Mouse (Mus musculus) embryonic facial prominence, embryonic 14.5 days (tissue): ENCODE results near the gene Nr5a2. TPM values are rescaled to one million over a fixed set of nuclear protein-coding genes. Genes with fewer than 3 reads are reported as not detected.

Experiments used
- ATAC-seq: fragments of 200-750 bp; cut with Nextera tagmentation; 2 replicates; pipeline ENCODE4 v1.8.0; 2017; ENCODE audit warnings: low read depth, moderate number of reproducible peaks, moderate TSS enrichment
- DNase-seq: peaks from one replicate; pipeline ENCODE4 v3.0.0-alpha.2; 2015; ENCODE audit warnings: low spot score
- H3K27ac ChIP-seq: fragments of 300-500 bp; sonication (generic); replicated peaks from 2 replicates; pipeline ENCODE4 v1.5.1; 2014; ENCODE audit warnings: low read depth, mild to moderate bottlenecking, low read length, moderate library complexity
- H3K27me3 ChIP-seq: fragments of 300-500 bp; sonication (generic); replicated peaks from 2 replicates; pipeline ENCODE4 v1.6.1; 2014; ENCODE audit warnings: low read length; ENCODE audit not compliant: control insufficient read depth, insufficient read depth
- H3K36me3 ChIP-seq: fragments of 300-500 bp; sonication (generic); 2 replicates; pipeline ENCODE4 v1.6.1; 2014; ENCODE audit warnings: low read length, mixed read lengths; ENCODE audit not compliant: control insufficient read depth, insufficient read depth
- H3K4me1 ChIP-seq: fragments of 300-500 bp; sonication (generic); 2 replicates; pipeline ENCODE4 v1.6.1; 2014; ENCODE audit warnings: antibody characterized with exemption, low read length; ENCODE audit not compliant: control insufficient read depth, insufficient read depth
- H3K4me2 ChIP-seq: fragments of 300-500 bp; sonication (generic); 2 replicates; pipeline ENCODE4 v1.6.1; 2014; ENCODE audit warnings: low read depth, mild to moderate bottlenecking, low read length, moderate library complexity, mixed read lengths
- H3K4me3 ChIP-seq: fragments of 300-500 bp; sonication (generic); 2 replicates; pipeline ENCODE4 v1.5.1; 2014; ENCODE audit warnings: low read depth, mild to moderate bottlenecking, low read length
- H3K9ac ChIP-seq: fragments of 300-500 bp; sonication (generic); 2 replicates; pipeline ENCODE4 v1.6.1; 2014; ENCODE audit warnings: low read depth, mild to moderate bottlenecking, low read length, moderate library complexity, mixed read lengths
- H3K9me3 ChIP-seq: fragments of 300-500 bp; sonication (generic); 2 replicates; pipeline ENCODE4 v1.6.1; 2016; ENCODE audit warnings: low read length; ENCODE audit not compliant: control insufficient read depth
- WGBS: fragments of 180-500 bp; shearing (Covaris S2); extraction: QIAGEN DNeasy Blood & Tissue Kit; methylation state at CpG from one replicate; pipeline ENCODE4 v1.1.7; 2014; 5-methylcytosine and 5-hydroxymethylcytosine counted together
- polyA plus RNA-seq: library from polyadenylated mRNA; unstranded; fragments of >200 nt; fragmentation: Nextera tagmentation; extraction: Ambion mirVana; gene quantifications from 2 replicates; pipeline ENCODE4 v1.2.1, GENCODE M21; 2014

The Nr5a2 gene
- polyA plus RNA-seq, 1 experiment from 2014 or later, result 1.3 TPM

DNA sequence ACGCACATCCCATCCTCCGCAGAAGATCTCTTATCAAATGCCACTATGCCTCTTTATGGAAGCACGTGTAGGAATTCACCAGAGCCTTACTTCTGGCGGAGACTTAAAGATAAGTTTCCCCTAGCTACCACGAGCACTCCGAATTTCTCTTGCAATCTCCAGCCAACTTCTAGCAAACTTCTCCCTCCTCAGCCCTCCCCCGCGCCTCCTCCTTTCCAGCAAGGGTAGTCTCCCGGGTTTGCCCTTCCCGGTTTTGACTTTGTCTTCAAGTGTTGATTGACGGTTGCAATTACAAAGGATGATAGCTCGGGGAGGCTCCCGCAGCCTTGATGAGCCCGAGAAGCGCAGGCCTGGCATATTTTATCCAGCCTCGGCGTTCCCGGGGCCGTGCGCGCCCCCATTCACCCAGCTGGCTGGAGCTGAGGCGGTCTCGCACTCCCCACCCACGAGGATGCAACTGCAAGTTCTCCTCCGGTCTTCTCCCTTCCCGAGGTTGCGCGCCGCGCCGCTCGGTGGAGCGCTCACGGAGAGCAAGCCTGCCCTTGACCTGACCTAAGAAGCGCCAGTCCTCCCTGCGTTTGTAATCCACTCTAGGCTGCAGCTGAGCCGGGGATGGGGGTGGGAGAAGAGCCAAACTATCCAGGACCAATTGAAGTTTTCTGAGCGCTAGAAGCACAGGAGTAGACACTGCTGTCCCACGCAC, 7.5 kb downstream of the Nr5a2 start:
- ATAC-seq, result no peak
- H3K9ac ChIP-seq, result no peak overlapping the region

DNA sequence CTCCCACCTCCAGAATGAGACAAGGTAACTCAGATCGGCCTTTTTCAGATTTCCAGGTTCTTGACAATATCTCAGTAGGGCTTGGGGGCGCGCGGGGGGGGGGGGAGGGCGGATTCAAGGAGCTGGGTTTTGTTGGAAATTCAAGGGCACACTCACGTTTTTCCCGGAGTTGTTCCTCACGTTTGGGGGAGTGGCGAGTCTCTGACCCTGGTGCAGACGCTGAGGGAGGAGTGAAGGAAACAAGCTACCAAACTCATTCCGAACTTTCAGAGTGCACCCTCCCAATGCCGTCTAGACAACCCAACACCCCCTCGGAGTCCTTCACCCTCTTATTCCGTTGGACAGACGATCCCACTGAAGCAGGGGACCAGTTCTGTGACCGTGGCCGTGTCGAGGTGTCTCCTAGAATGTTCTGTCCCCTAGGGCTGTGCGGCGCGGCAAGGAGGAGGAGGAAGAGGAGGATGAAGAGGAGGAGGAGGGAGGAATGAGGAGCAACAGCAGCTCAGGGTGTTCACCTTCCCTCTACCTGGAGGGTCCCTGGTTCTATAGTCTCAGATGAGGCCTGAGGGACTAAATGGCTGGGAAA, 8.2 kb downstream of the Nr5a2 start:
- peak overlapping the region; percentile 66 for H3K4me2 ChIP-seq
- H3K9ac ChIP-seq, result no peak overlapping the region
- peaks cover 24% of the 10 kb centered on the region for H3K4me1 ChIP-seq
- H3K27me3 ChIP-seq, result peaks cover 95% of the 10 kb centered on the region
- WGBS, result 2% methylated on average over 19 of the region's 21 CpGs
- no peak for DNase-seq
- H3K9me3 ChIP-seq, result no peaks in the 10 kb centered on the region
- no peaks in the 10 kb centered on the region for H3K36me3 ChIP-seq
- peak overlapping the region; percentile 39 for H3K4me3 ChIP-seq
- no peak for ATAC-seq
- H3K27ac ChIP-seq, result no peak overlapping the region

More for the DNA sequence above, 7.5 kb downstream of the Nr5a2 start:
- Histone ChIP-seq H3K4me1 (peaks cover 24% of the 10 kb centered on the region), H3K9me3 (no peaks in the 10 kb centered on the region), H3K36me3 (no peaks in the 10 kb centered on the region), H3K27ac (no peak overlapping the region), H3K4me2 (peak overlapping the region; percentile 66), H3K4me3 (peak overlapping the region; percentile 39), H3K27me3 (peaks cover 91% of the 10 kb centered on the region)
- WGBS, result 1% methylated on average over 37 of the region's 39 CpGs
- DNase-seq, result peak; percentile 16

DNA sequence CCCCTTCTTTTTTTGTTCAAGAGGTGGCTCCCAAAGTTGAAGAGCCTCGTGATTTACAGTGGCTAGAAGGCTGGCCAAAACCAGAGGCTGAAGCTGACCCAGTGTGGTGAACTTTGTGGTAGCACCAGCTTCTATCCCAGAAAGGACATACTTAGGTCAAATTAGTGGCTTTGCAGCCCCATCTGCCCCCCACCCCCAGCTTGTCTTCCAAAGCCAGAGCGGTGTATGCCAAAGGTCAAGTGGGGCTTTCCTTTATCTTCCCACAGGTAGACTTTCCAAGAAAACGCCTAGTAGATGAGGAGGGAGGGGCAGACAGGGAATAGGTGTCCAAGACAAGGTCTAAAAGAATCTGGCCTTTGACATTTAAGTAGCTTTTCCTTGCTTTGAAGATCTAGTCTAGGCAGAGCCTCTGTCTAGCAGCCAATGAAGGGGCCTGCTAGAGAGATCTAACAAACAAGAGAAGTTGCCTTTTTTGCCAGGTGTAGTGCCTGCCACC, 9.0 kb downstream of the Nr5a2 start:
- no peak overlapping the region for H3K9ac ChIP-seq
- H3K9me3 ChIP-seq, result no peaks in the 10 kb centered on the region
- H3K27me3 ChIP-seq, result peaks cover 99% of the 10 kb centered on the region
- peaks cover 24% of the 10 kb centered on the region for H3K4me1 ChIP-seq
- ATAC-seq (no peak), DNase-seq (no peak)
- H3K4me3 ChIP-seq, result no peak overlapping the region
- no peak overlapping the region for H3K4me2 ChIP-seq
- no peak overlapping the region for H3K27ac ChIP-seq
- no peaks in the 10 kb centered on the region for H3K36me3 ChIP-seq
- WGBS, result 26% methylated on average over 3 of the region's 3 CpGs

DNA sequence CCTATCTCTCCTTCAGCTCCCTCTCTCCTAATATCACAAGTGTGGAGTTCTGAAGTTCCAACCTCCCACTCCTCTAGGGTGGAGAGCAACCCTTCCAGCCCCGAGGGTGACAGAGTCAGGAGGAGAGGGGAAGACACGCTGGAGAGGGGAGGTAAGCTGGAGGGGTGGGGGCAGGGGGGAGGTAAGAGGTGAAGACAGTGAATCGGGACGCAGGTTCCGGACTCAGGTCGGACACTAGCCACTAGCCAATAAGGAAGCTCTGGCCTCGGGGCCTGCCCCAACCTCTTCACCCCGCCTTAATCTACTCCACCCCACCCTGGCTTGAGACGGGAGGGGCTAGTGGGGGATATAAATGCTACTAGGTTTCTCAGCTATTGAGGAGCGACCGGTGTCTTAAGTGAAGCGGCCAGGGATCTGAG, 10.9 kb downstream of the Nr5a2 start:
- ATAC-seq (peak; percentile 15; the same call in 1 of the 2 replicates), DNase-seq (no peak)
- H3K27me3 ChIP-seq, result peaks cover 99% of the 10 kb centered on the region
- H3K4me3 ChIP-seq, result peak overlapping the region; percentile 54
- no peaks in the 10 kb centered on the region for H3K36me3 ChIP-seq
- peaks cover 24% of the 10 kb centered on the region for H3K4me1 ChIP-seq
- WGBS, result 2% methylated on average over 12 of the region's 12 CpGs
- H3K27ac ChIP-seq, result 0 out of 2 replicates have a peak overlapping the region, but pooled peaks have one; percentile 15
- peak overlapping the region; percentile 94 for H3K4me2 ChIP-seq
- H3K9ac ChIP-seq, result peak overlapping the region; percentile 60; the same call in 1 of the 2 replicates
- no peaks in the 10 kb centered on the region for H3K9me3 ChIP-seq

DNA sequence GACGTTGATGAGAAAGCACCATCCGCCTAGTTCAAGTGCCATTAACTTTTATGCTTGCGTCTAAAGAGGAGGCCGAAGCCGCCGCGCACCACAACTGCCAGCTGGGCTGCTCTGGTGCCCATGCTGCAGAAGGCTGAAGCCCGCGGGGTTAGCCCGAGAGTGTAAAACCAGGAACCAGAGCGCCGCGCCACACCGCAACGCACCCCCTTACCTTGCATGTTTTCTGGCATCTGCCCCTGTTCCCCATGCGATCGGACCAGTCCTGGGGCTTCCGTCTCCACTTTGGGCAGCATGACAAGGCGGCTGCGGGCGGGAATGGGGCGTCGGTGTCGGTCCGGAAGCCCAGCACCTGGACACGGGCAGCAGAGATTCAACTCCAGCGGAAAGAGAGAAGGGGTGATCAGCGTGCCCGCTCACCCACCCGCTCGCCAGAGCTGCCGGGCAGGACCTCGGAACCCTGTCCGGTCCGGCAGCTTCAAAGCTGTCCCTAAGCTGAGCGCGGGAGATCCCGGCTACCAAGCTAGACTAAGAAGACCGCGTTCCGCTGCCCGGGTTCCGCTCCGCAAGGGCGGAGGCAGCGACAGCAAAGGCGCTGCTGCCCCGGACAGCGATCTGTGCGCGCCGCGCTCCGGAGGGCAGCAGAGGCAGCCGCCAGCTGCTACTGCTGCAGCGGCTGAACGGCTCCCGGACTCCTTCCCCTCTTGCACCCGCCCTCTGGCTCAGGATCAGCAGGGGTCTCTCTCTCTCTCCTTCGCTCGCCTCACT, 11.6 kb downstream of the Nr5a2 start:
- whole genome bisulfite sequencing, result under 1% methylated on average over 47 of the region's 61 CpGs
- peak; percentile 79 for DNase-seq
- peaks cover 97% of the 10 kb centered on the region for H3K27me3 ChIP-seq
- ATAC-seq, result peak; percentile 84
- H3K9ac ChIP-seq, result peak overlapping the region; percentile 60
- H3K4me2 ChIP-seq, result peak overlapping the region; percentile 94
- peaks cover 24% of the 10 kb centered on the region for H3K4me1 ChIP-seq
- 0 out of 2 replicates have a peak overlapping the region, but pooled peaks have one; percentile 15 for H3K27ac ChIP-seq
- H3K36me3 ChIP-seq, result no peaks in the 10 kb centered on the region
- H3K4me3 ChIP-seq, result peak overlapping the region; percentile 54
- no peaks in the 10 kb centered on the region for H3K9me3 ChIP-seq

DNA sequence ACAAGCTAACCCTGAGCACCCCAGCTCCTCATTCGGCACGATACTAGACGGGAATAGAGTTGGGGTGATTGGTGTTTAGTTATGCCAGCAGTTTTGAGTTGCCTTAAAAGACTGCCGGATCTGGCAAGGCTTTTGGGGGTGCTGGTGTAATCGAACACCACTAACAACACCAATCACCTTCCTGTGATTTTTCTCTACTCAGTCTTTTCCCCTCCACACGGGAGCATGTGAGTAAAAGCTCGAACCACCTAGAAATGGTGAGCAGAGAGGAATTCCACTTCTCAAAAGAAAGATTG, 12.2 kb downstream of the Nr5a2 start:
- DNase-seq, result no peak
- Histone ChIP-seq H3K36me3 (no peaks in the 10 kb centered on the region), H3K9ac (peak overlapping the region; percentile 60; the same call in 1 of the 2 replicates), H3K9me3 (no peaks in the 10 kb centered on the region), H3K27me3 (peaks cover 98% of the 10 kb centered on the region), H3K4me3 (peak overlapping the region; percentile 54), H3K27ac (no peak overlapping the region), H3K4me1 (peaks cover 24% of the 10 kb centered on the region), H3K4me2 (peak overlapping the region; percentile 94)
- 0% methylated on average over 7 of the region's 7 CpGs for WGBS
- no peak for ATAC-seq

DNA sequence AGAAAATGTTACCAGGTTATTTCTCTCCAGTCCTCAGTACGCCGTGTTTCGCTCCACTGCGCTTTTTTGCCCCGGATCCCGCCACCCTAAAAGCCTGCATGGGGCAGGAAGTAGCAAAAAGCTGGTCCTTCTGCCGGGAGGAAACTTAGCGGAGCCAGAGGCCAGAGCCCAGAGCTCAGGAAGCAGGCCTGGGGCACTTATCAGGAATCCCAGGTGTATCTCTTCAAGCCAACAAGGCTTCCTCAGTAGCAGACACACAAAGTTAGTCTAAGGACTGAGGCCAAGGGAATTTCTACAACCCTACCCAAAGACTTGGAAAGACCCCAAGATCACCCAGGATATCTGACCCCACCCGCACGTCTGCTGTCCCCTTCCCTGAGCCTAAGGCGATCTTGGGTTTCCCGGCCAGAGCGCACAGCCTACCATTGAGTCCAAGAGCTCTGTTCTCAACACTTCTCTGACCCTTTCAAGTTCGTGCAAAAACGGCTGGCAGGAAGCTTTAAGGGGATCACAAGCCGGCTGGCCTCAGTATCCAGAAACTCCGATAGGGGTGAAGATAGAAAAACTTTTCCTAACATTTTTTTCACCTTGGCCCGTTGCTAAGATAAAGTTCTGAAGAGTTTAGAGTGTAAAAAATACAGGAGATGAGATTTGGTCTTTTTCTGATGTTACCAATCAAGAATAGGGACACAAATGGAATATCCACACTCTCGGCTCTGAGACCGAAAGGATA, 12.7 kb downstream of the Nr5a2 start:
- DNase-seq, result no peak
- no peaks in the 10 kb centered on the region for H3K36me3 ChIP-seq
- no peaks in the 10 kb centered on the region for H3K9me3 ChIP-seq
- WGBS, result 1% methylated on average over 20 of the region's 20 CpGs
- no peak for ATAC-seq
- no peak overlapping the region for H3K9ac ChIP-seq
- H3K4me1 ChIP-seq, result peaks cover 19% of the 10 kb centered on the region
- no peak overlapping the region for H3K27ac ChIP-seq
- H3K27me3 ChIP-seq, result peaks cover 94% of the 10 kb centered on the region
- H3K4me2 ChIP-seq, result peak overlapping the region; percentile 94
- peak overlapping the region; percentile 54 for H3K4me3 ChIP-seq

DNA sequence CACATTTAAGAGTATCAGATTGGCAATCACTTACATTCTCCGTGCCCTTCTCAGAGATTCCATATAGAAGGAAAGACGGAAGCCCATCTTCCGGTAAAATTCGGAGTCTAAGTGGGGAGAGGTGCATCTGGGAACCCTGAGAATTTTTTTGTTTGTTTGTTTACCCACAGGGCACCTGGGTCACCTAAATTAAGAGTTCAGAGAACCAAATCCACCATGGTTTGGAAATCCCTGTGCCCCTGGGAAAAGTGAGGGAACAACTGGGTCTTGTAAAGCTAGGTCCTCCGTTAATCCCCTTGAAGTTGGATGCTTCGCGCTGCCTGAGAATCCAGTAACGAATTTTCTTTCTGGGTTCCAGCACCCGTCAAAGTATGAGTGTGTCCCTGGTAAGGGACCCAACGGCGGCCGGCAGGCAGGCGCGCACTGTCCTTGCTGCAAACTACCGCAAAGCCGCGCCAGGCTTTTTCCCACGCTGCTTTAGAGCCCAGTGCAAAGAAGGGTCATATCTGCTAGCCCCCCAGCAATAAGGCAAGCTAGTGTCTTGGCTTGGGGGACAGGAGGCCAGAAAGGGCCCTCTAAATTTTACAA, 13.3 kb downstream of the Nr5a2 start:
- Histone ChIP-seq H3K4me2 (peak overlapping the region; percentile 94), H3K36me3 (no peaks in the 10 kb centered on the region), H3K9me3 (no peaks in the 10 kb centered on the region), H3K4me1 (peaks cover 13% of the 10 kb centered on the region), H3K27ac (no peak overlapping the region), H3K4me3 (peak overlapping the region; percentile 54), H3K27me3 (peaks cover 92% of the 10 kb centered on the region), H3K9ac (0 out of 2 replicates have a peak overlapping the region, but pooled peaks have one; percentile 30)
- ATAC-seq, result no peak
- no peak for DNase-seq
- WGBS, result 2% methylated on average over 18 of the region's 18 CpGs
